Mouse (Mus musculus) stomach, postnatal 0 days (tissue): ENCODE data around the gene Adgra1. TPM values are rescaled to one million over a fixed set of nuclear protein-coding genes. Genes with fewer than 3 reads are reported as not detected.
A peak's percentile ranks its signal among the peaks of the same experiment; 100 is the strongest.

Experiments
- ATAC-seq: fragments of 200-750 bp; cut with Nextera tagmentation; 2 replicates; pipeline ENCODE4 v1.8.0; 2017; ENCODE audit not compliant: low FRiP score, low TSS enrichment
- DNase-seq: peaks from one replicate; pipeline ENCODE4 v3.0.0-alpha.2; 2016; ENCODE audit warnings: low spot score
- H3K27ac ChIP-seq: fragments of 300-500 bp; sonication (generic); replicated peaks from 2 replicates; pipeline ENCODE4 v1.5.1; 2014; ENCODE audit warnings: mild to moderate bottlenecking, control low read depth
- H3K27me3 ChIP-seq: fragments of 300-500 bp; sonication (generic); 2 replicates; pipeline ENCODE4 v1.6.1; 2014; ENCODE audit warnings: low read length; ENCODE audit not compliant: control insufficient read depth, insufficient read depth
- H3K36me3 ChIP-seq: fragments of 300-500 bp; sonication (generic); 2 replicates; pipeline ENCODE4 v1.6.1; 2014; ENCODE audit warnings: low read length, mixed read lengths; ENCODE audit not compliant: control insufficient read depth, insufficient read depth
- H3K4me1 ChIP-seq: fragments of 300-500 bp; sonication (generic); replicated peaks from 2 replicates; pipeline ENCODE4 v1.6.1; 2014; ENCODE audit warnings: antibody characterized with exemption; ENCODE audit not compliant: control insufficient read depth, insufficient read depth
- H3K4me2 ChIP-seq: fragments of 300-500 bp; sonication (generic); replicated peaks from 2 replicates; pipeline ENCODE4 v1.6.1; 2014; ENCODE audit warnings: low read depth, mild to moderate bottlenecking, control low read depth, moderate library complexity
- H3K4me3 ChIP-seq: fragments of 300-500 bp; sonication (generic); 2 replicates; pipeline ENCODE4 v1.5.1; 2014; ENCODE audit warnings: low read depth, low read length, control low read depth
- H3K9ac ChIP-seq: fragments of 300-500 bp; sonication (generic); 2 replicates; pipeline ENCODE4 v1.6.1; 2014; ENCODE audit warnings: mild to moderate bottlenecking, low read length, control low read depth, mixed read lengths
- H3K9me3 ChIP-seq: fragments of 300-500 bp; sonication (generic); 2 replicates; pipeline ENCODE4 v1.6.1; 2016; ENCODE audit warnings: low read length; ENCODE audit not compliant: control insufficient read depth
- CTCF ChIP-seq: IDR thresholded peaks from 2 replicates; pipeline ENCODE4 v1.5.1; 2016; ENCODE audit warnings: antibody characterized with exemption, low read depth, mild to moderate bottlenecking, moderate library complexity
- EP300 ChIP-seq: optimal IDR thresholded peaks from 2 replicates; pipeline ENCODE3; 2016; ENCODE audit warnings: antibody characterized with exemption
- WGBS: fragments of 180-500 bp; shearing (Covaris S2); extraction: QIAGEN DNeasy Blood & Tissue Kit; methylation state at CpG from one replicate; pipeline ENCODE4 v1.1.7; 2014; 5-methylcytosine and 5-hydroxymethylcytosine counted together
- polyA plus RNA-seq: library from polyadenylated mRNA; unstranded; fragments of >200 nt; fragmentation: Nextera tagmentation; extraction: Ambion mirVana; gene quantifications from 2 replicates; pipeline ENCODE4 v1.2.1, GENCODE M21; 2015

Gene Adgra1
- 0.55 and 1.1 TPM in 2 replicates for polyA plus RNA-seq

DNA sequence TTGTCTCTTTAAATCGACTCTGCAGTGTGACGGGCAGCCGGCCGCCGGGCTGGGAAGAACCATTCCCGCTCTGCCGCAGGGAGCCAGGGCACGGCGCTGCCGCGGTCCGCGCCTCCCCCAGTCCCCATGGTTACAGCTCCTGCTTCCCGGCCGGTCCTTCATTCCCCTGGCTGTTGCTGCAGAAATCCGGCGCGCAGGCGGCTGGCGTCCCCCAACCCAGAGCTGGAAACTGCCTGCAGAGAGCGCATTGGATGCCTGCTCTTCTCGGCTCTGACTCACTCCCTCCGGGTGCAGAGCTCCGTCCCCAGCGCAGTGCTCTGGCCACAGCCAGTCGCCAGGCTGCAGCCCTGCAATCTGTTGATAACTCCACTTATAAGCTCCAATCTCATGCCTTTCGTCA lies at the start of gene Adgra1:
Gene Adgra1 (plus strand): TSS at position 139 of the 400 bp plus-strand sequence.
- Histone ChIP-seq H3K4me2 (peak within 1 kb of the TSS; percentile 27; the same call in 1 of the 2 replicates), H3K27me3 (no peaks in the 10 kb centered on the region), H3K36me3 (no peaks in the 10 kb centered on the region), H3K4me3 (no peak within 1 kb of the TSS), H3K9ac (no peak within 1 kb of the TSS), H3K27ac (no peak within 1 kb of the TSS), H3K9me3 (no peaks in the 10 kb centered on the region), H3K4me1 (no peaks in the 10 kb centered on the region)
- WGBS, result under 1% methylated on average over 27 of the region's 27 CpGs
- ATAC-seq (peak; percentile 70; the same call in 1 of the 2 replicates), DNase-seq (peak; percentile 51)
- TF ChIP-seq EP300 (no peak), CTCF (peak; percentile 35; the same call in 1 of the 2 replicates)

DNA sequence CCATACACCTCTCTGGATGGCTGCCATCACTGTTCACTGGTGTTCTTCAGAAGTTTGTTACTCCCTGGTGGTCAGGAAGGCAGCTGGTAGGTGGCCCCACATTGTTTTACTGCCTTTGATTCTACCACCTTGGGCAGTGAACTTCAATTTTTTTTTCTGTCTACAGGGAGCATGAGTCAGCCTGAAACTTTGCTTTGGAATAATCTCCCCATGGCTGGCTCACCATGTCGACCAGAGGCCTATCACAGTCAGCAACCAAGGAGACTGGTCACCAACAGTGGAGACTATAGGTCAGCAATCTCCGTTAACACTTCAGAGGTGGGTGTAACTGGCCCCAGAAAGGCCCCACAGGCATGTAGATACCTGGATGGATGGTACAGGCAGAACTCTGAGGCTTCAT lies 46.6 kb upstream of the Adgra1 start:
- WGBS, result 52% methylated on average over 2 of the region's 2 CpGs
- Histone ChIP-seq H3K4me2 (no peak overlapping the region), H3K9ac (no peak overlapping the region), H3K4me3 (no peak overlapping the region), H3K36me3 (no peaks in the 10 kb centered on the region), H3K9me3 (no peaks in the 10 kb centered on the region), H3K4me1 (no peaks in the 10 kb centered on the region), H3K27ac (no peak overlapping the region), H3K27me3 (no peaks in the 10 kb centered on the region)
- ATAC-seq, result no peak
- DNase-seq, result no peak
- no peak for TF ChIP-seq CTCF
- no peak for TF ChIP-seq EP300

DNA sequence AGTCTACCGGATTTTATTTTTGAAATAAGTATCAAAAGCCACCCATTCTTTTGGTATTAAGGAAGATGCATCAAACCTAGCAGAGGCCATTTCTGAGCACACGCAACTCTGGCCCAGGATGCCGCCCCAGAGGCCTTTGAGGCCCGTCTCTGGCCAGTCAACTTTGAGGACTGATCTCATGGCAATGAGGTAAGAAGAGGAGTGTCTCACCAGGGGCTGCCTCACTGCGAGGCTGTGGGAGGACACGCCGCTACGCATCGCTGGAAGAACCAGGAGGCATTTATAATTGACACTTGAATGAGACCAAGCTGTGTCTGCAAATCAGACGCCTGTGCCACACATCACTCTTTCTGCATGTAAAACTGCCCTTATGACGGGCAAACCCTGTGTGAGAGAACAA lies 45.0 kb upstream of the Adgra1 start:
- 86% methylated on average over 11 of the region's 11 CpGs for WGBS
- Histone ChIP-seq H3K4me2 (no peak overlapping the region), H3K27ac (no peak overlapping the region), H3K9me3 (no peaks in the 10 kb centered on the region), H3K4me1 (no peaks in the 10 kb centered on the region), H3K9ac (no peak overlapping the region), H3K4me3 (no peak overlapping the region), H3K27me3 (no peaks in the 10 kb centered on the region), H3K36me3 (no peaks in the 10 kb centered on the region)
- no peak for TF ChIP-seq EP300
- TF ChIP-seq CTCF, result no peak
- DNase-seq, result no peak
- no peak for ATAC-seq

DNA sequence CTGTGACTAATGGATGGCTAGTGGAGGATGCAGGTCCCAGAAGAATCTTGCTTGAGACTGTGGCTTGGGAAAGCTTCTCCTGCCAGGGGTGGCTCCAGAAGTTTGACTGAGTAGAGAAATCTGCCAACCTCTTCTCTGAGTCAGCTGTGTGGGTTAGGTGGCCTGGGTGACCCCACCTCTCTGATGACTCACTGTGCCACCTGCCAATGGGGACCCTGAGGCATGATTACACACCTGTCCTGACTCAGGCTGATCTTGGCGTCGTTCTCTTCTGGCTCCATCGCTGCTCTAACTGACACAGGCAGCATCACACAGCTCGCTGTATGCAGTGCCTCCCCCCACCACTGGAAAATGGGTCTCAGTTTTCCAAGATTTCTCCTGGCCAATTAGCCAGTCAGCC lies 44.3 kb upstream of the Adgra1 start:
- H3K36me3 ChIP-seq, result no peaks in the 10 kb centered on the region
- H3K9ac ChIP-seq, result no peak overlapping the region
- no peaks in the 10 kb centered on the region for H3K4me1 ChIP-seq
- TF ChIP-seq CTCF (no peak), EP300 (no peak)
- H3K4me3 ChIP-seq, result no peak overlapping the region
- no peaks in the 10 kb centered on the region for H3K27me3 ChIP-seq
- DNase-seq, result no peak
- H3K9me3 ChIP-seq, result no peaks in the 10 kb centered on the region
- ATAC-seq, result no peak; the same call in 1 of the 2 replicates
- no peak overlapping the region for H3K27ac ChIP-seq
- H3K4me2 ChIP-seq, result no peak overlapping the region
- WGBS, result 58% methylated on average over 4 of the region's 4 CpGs

DNA sequence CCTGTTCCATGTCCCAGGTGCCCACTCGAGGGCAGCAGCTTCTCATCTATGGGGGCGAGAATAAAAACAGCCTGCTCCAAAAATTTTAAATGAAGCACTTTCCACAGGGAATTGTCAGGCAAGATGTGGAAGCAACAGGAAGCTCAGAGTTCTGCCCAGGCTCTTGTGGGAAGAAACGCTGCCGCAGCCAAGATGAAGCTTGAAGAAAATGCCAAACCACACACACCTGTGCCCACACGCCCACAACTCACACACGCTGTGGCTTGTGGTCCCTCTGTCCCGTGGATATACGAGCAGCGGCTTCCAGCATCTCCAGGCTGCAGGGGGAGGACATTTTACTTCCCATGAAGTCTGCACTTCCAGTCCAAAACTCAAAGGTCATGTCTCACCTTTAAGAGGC lies 42.4 kb upstream of the Adgra1 start:
- DNase-seq, result no peak
- 66% methylated on average over 9 of the region's 9 CpGs for WGBS
- Histone ChIP-seq H3K27me3 (no peaks in the 10 kb centered on the region), H3K27ac (no peak overlapping the region), H3K4me1 (no peaks in the 10 kb centered on the region), H3K9me3 (no peaks in the 10 kb centered on the region), H3K9ac (no peak overlapping the region), H3K36me3 (no peaks in the 10 kb centered on the region), H3K4me2 (no peak overlapping the region), H3K4me3 (no peak overlapping the region)
- no peak for ATAC-seq
- TF ChIP-seq EP300, result no peak
- TF ChIP-seq CTCF, result no peak

DNA sequence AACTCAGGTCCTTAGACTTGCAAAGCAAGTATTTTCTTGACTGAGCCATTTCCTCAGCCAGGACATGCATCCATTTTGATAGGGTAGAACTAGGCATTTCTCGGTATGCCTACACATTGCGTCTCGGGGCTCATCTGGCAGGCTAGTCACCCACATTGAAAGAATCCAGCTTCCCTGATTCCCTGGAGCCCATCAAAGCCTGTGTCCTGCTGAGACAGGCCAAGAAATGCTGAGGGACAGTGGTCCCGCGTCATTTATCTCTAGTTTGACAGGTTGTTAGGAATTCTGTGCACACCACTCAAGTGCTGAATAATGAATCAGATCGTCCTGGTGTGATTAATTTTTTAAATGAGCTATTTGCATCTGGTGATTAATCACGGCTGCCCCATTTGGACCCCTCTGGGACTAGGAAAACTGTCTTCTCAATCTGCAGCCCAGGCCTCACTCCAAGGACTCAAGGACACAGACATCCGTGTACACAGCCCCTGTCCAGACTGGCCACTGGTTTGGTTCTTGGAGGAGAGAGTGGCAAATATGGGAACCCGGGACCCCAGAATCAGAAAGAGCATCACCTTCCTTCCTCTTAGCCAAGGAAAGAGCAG lies 38.9 kb upstream of the Adgra1 start:
- WGBS, result 74% methylated on average over 9 of the region's 9 CpGs
- no peak overlapping the region for H3K4me2 ChIP-seq
- no peaks in the 10 kb centered on the region for H3K27me3 ChIP-seq
- no peaks in the 10 kb centered on the region for H3K36me3 ChIP-seq
- H3K4me1 ChIP-seq, result no peaks in the 10 kb centered on the region
- TF ChIP-seq EP300 (no peak), CTCF (no peak)
- H3K4me3 ChIP-seq, result no peak overlapping the region
- no peak overlapping the region for H3K27ac ChIP-seq
- DNase-seq, result no peak
- no peak overlapping the region for H3K9ac ChIP-seq
- ATAC-seq, result no peak
- H3K9me3 ChIP-seq, result no peaks in the 10 kb centered on the region
